Mouse (Mus musculus): ENCODE results near the gene Cep55. TPM values are rescaled to one million over a fixed set of nuclear protein-coding genes. Genes with fewer than 3 reads are reported as not detected.

Gene Cep55
- 1 to 10 TPM; 2.0 to 2.8 TPM for total RNA-seq (2023)

GRCm38 (mm10) chr19:38054720-38055192 lies at the start of gene Cep55:
TSS of gene Cep55 (plus strand) at chr19:38055011.

GRCm38 (mm10) chr19:38043281-38043981 lies 11.4 kb upstream of the Cep55 start, which contains the start of gene Myof:
TSS of gene Myof (minus strand) at chr19:38043577.

GRCm38 (mm10) chr19:38096858-38097758 lies 42.3 kb downstream of the Cep55 start, which contains the start of gene Ffar4:
TSS of gene Ffar4 (plus strand) at chr19:38097071.

Other genes with a start within 250 kb of the Cep55 start
- 10 to 100 TPM; 39.9 to 56.1 TPM for gene Myof, start 11.4 kb upstream of the Cep55 start, total RNA-seq (2023)
- gene Ffar4, start 42.1 kb downstream of the Cep55 start, total RNA-seq (2023), result not detected
- not detected for gene Rbp4, start 70.3 kb downstream of the Cep55 start, total RNA-seq (2023)
- gene Pde6c, start 77.8 kb downstream of the Cep55 start, total RNA-seq (2023), result not detected
- 10 to 100 TPM; 20.6 to 32.6 TPM for gene Fra10ac1, start 169.1 kb downstream of the Cep55 start, total RNA-seq (2023)
- not detected for gene Lgi1, start 209.5 kb downstream of the Cep55 start, total RNA-seq (2023)